Mouse (Mus musculus): ENCODE results near the gene Wwc2. TPM values are rescaled to one million over a fixed set of nuclear protein-coding genes. Genes with fewer than 3 reads are reported as not detected.

Wwc2 gene
- polyA plus RNA-seq, 1 experiment from 2014 or later, result 5.1 TPM

GRCm38 (mm10) chr8:47922816-47923215 is 67.9 kb downstream of the Wwc2 start:
- 65% methylated on average over 10 of the region's 10 CpGs for WGBS
- Histone ChIP-seq H3K9me3 (ENCODE audit: control insufficient read depth, low read length) (no peaks in the 10 kb centered on the region), H3K36me3 (ENCODE audit: control insufficient read depth, insufficient read depth, low read length) (no peaks in the 10 kb centered on the region), H3K4me3 (ENCODE audit: low read depth, low read length) (no peak overlapping the region), H3K27me3 (ENCODE audit: control insufficient read depth, insufficient read depth, low read length) (no peaks in the 10 kb centered on the region), H3K4me2 (replicated peaks; ENCODE audit: low read depth) (no peak overlapping the region), H3K4me1 (replicated peaks; ENCODE audit: control insufficient read depth, insufficient read depth) (no peaks in the 10 kb centered on the region), H3K27ac (replicated peaks) (no peak overlapping the region), H3K9ac (ENCODE audit: low read length) (no peak overlapping the region)
- TF ChIP-seq CTCF (IDR thresholded peaks at IDR 0.05; ENCODE audit: low read depth) (no peak), EP300 (optimal IDR thresholded peaks at IDR 0.05) (no peak)
- DNase-seq (ENCODE audit: low spot score) (no peak), ATAC-seq (ENCODE audit: low FRiP score, low TSS enrichment) (no peak)

DNA sequence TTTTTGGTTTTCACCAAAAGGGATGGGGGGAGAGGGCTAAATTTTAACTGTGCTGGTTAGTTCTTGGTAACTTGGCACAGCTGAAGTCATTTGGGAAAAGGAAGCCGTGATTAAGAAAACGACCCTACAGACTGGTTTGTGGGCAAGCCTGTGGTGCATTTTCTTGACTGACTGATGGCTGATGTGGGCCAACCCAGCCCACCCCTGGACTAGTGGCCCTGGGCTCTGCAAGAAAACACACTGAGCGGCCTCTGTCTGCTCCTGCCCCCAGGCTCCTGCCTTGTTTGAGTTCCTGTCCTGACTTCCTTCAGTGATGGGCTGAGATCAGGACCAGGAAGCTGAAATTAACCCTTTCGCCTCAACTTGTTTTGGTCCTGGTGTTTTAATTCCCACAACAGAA is 68.7 kb downstream of the Wwc2 start:
- H3K4me3 ChIP-seq (ENCODE audit: low read depth, low read length), result no peak overlapping the region
- H3K9me3 ChIP-seq (ENCODE audit: control insufficient read depth, low read length), result no peaks in the 10 kb centered on the region
- no peak overlapping the region for H3K4me2 ChIP-seq (replicated peaks; ENCODE audit: low read depth)
- H3K27me3 ChIP-seq (ENCODE audit: control insufficient read depth, insufficient read depth, low read length), result no peaks in the 10 kb centered on the region
- no peak overlapping the region for H3K27ac ChIP-seq (replicated peaks)
- 76% methylated on average over 4 of the region's 4 CpGs for WGBS
- no peak for TF ChIP-seq EP300 (optimal IDR thresholded peaks at IDR 0.05)
- no peak for TF ChIP-seq CTCF (IDR thresholded peaks at IDR 0.05; ENCODE audit: low read depth)
- DNase-seq (ENCODE audit: low spot score), result no peak
- H3K4me1 ChIP-seq (replicated peaks; ENCODE audit: control insufficient read depth, insufficient read depth), result no peaks in the 10 kb centered on the region
- no peak overlapping the region for H3K9ac ChIP-seq (ENCODE audit: low read length)
- no peak for ATAC-seq (ENCODE audit: low FRiP score, low TSS enrichment)
- H3K36me3 ChIP-seq (ENCODE audit: control insufficient read depth, insufficient read depth, low read length), result no peaks in the 10 kb centered on the region

- Histone ChIP-seq H3K4me3 (ENCODE audit: low read depth, low read length) (no peak overlapping the region), H3K9ac (ENCODE audit: low read length) (no peak overlapping the region), H3K4me2 (replicated peaks; ENCODE audit: low read depth) (no peak overlapping the region), H3K9me3 (ENCODE audit: control insufficient read depth, low read length) (no peaks in the 10 kb centered on the region), H3K27me3 (ENCODE audit: control insufficient read depth, insufficient read depth, low read length) (no peaks in the 10 kb centered on the region), H3K27ac (replicated peaks) (no peak overlapping the region), H3K4me1 (replicated peaks; ENCODE audit: control insufficient read depth, insufficient read depth) (no peaks in the 10 kb centered on the region; the same call in 1 of the 2 replicates), H3K36me3 (ENCODE audit: control insufficient read depth, insufficient read depth, low read length) (no peaks in the 10 kb centered on the region)
- no peak for ATAC-seq (ENCODE audit: low FRiP score, low TSS enrichment)
- 95% methylated on average over 6 of the region's 6 CpGs for WGBS
- DNase-seq (ENCODE audit: low spot score), result no peak
- TF ChIP-seq CTCF (IDR thresholded peaks at IDR 0.05; ENCODE audit: low read depth) (peak; percentile 45), EP300 (optimal IDR thresholded peaks at IDR 0.05) (no peak)
Observed at GRCm38 (mm10) chr8:47920575-47921144, 70.1 kb downstream of the Wwc2 start.

DNA sequence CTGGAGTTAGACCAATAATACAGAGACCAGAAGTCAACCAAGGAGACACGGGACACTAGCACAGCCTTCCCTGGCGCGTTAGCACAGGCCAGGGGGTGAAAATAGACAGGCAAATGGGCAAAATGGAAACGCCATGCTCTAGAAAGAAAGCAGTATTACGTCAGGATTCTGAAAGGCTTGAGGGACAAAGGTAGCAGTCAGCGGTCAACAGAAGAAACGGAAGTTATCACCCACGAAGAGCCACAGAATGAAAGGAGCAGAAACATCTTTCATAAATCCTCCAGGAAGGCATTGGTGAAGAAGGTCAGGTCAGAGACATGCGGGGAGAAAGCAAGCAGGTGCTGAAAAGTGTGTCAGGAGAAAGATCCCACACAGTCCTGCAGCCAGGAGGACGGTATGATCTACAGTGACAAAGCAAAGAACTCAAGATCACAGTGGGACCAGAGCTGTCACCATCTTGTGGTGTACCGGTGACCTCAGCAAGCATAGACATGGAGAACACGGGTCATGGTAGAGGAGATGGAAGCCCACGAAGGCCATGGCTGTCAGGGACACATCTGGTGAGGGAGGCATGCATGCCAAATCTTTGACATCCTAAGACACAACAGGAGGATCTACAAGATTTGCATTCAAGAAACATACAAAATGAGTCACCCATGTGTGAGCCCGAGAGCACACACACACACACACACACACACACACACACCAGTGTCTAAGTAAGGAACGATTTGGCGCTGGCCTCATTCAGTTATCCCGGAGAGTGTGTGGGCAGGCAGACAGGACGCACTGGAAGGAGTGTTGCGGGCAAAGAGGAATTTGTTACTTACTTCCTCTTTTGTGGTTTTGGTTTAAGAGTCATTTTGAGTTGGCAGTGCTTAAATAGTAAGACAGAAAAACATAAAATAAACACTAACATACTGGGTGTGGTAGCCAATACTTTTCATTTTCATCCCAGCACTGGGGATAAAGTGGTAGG is 73.4 kb downstream of the Wwc2 start:
- Histone ChIP-seq H3K4me3 (ENCODE audit: low read depth, low read length) (no peak overlapping the region), H3K9ac (ENCODE audit: low read length) (no peak overlapping the region), H3K36me3 (ENCODE audit: control insufficient read depth, insufficient read depth, low read length) (no peaks in the 10 kb centered on the region), H3K27ac (replicated peaks) (no peak overlapping the region), H3K27me3 (ENCODE audit: control insufficient read depth, insufficient read depth, low read length) (no peaks in the 10 kb centered on the region), H3K4me1 (replicated peaks; ENCODE audit: control insufficient read depth, insufficient read depth) (no peaks in the 10 kb centered on the region; the same call in 1 of the 2 replicates), H3K9me3 (ENCODE audit: control insufficient read depth, low read length) (no peaks in the 10 kb centered on the region), H3K4me2 (replicated peaks; ENCODE audit: low read depth) (no peak overlapping the region)
- ATAC-seq (ENCODE audit: low FRiP score, low TSS enrichment), result no peak
- WGBS, result 78% methylated on average over 19 of the region's 19 CpGs
- TF ChIP-seq CTCF (IDR thresholded peaks at IDR 0.05; ENCODE audit: low read depth) (no peak), EP300 (optimal IDR thresholded peaks at IDR 0.05) (no peak)
- no peak for DNase-seq (ENCODE audit: low spot score)

- TF ChIP-seq EP300 (optimal IDR thresholded peaks at IDR 0.05) (no peak), CTCF (IDR thresholded peaks at IDR 0.05; ENCODE audit: low read depth) (no peak)
- Histone ChIP-seq H3K4me1 (replicated peaks; ENCODE audit: control insufficient read depth, insufficient read depth) (no peaks in the 10 kb centered on the region; the same call in 1 of the 2 replicates), H3K4me3 (ENCODE audit: low read depth, low read length) (no peak overlapping the region), H3K9me3 (ENCODE audit: control insufficient read depth, low read length) (no peaks in the 10 kb centered on the region), H3K9ac (ENCODE audit: low read length) (no peak overlapping the region), H3K4me2 (replicated peaks; ENCODE audit: low read depth) (no peak overlapping the region), H3K27me3 (ENCODE audit: control insufficient read depth, insufficient read depth, low read length) (no peaks in the 10 kb centered on the region), H3K36me3 (ENCODE audit: control insufficient read depth, insufficient read depth, low read length) (no peaks in the 10 kb centered on the region), H3K27ac (replicated peaks) (no peak overlapping the region)
- WGBS, result 66% methylated on average over 2 of the region's 2 CpGs
- DNase-seq (ENCODE audit: low spot score) (no peak), ATAC-seq (ENCODE audit: low FRiP score, low TSS enrichment) (no peak)
Observed at GRCm38 (mm10) chr8:47915521-47915920, 75.2 kb downstream of the Wwc2 start.

DNA sequence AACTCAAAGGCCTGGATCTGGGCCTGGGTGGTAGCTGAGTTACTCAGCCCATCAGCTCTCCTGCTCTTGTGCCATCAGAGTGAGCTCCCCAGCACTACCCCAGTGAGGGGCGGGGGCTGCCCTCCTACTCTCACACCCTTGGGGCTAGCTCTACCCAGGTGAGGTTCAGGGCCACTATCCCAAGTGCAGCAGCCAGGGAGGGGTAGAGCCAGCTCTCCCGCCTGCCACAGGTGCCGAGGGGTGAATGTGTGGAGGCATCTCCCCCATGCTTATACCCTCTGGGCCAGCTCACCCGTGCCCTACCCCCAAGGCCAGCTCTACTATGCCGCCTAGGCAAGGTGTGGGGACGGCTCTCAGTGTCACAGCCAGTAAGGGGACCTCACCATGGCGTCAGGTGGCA is 75.8 kb downstream of the Wwc2 start:
- DNase-seq (ENCODE audit: low spot score) (no peak), ATAC-seq (ENCODE audit: low FRiP score, low TSS enrichment) (no peak)
- Histone ChIP-seq H3K9ac (ENCODE audit: low read length) (no peak overlapping the region), H3K4me2 (replicated peaks; ENCODE audit: low read depth) (no peak overlapping the region), H3K4me1 (replicated peaks; ENCODE audit: control insufficient read depth, insufficient read depth) (no peaks in the 10 kb centered on the region; the same call in 1 of the 2 replicates), H3K9me3 (ENCODE audit: control insufficient read depth, low read length) (no peaks in the 10 kb centered on the region), H3K27ac (replicated peaks) (no peak overlapping the region), H3K36me3 (ENCODE audit: control insufficient read depth, insufficient read depth, low read length) (no peaks in the 10 kb centered on the region), H3K27me3 (ENCODE audit: control insufficient read depth, insufficient read depth, low read length) (no peaks in the 10 kb centered on the region), H3K4me3 (ENCODE audit: low read depth, low read length) (no peak overlapping the region)
- whole genome bisulfite sequencing, result 93% methylated on average over 7 of the region's 7 CpGs
- no peak for TF ChIP-seq CTCF (IDR thresholded peaks at IDR 0.05; ENCODE audit: low read depth)
- TF ChIP-seq EP300 (optimal IDR thresholded peaks at IDR 0.05), result no peak
